In the genomic region with DNA sequence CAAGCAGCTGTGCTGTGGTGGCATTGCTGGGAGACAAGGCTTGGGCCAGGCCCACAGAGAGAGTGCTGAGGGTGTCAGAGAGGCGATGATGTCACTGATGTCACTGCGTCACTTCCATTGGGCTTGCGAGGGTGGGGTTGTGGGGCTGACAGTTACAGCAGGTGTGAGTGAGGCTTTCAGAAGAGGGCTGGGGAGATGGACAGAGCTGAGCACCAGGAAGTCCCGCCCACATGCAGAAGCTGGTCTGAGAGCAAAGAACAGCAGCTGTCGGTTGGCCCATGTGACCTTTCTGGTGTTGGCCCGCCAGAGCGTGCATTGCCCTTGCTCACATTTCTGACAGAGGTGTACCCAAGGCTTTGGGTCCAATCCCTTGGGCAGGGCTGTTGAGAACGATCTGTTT, we compare ENCODE assay signal across 9 mouse cellular contexts. TPM values are rescaled to one million over a fixed set of nuclear protein-coding genes. Genes with fewer than 3 reads are reported as not detected.
A peak's percentile ranks its signal among the peaks of the same experiment; 100 is the strongest.
DNase-seq lines count a peak whose midpoint lies in the region; ATAC-seq and TF ChIP-seq lines count a peak whose summit lies in the region.
"Had no signal": no experiment of that assay in that cellular context is flagged by ENCODE, and none has a peak within 500 bp of the region (broad histone marks: within the 10 kb centered on the region; RNA-seq: fewer than 3 reads in every experiment).

No protein-coding gene starts in this region.

- no peaks in the 10 kb centered on the region for H3K9me3 ChIP-seq in lung, embryonic 14.5 days (ENCODE audit: low read depth, low read length)
- H3K9me3 ChIP-seq in embryonic facial prominence, embryonic 15.5 days (replicated peaks): no peaks in the 10 kb centered on the region
- H3K9me3 ChIP-seq in liver, embryonic 13.5 days (replicated peaks): no peaks in the 10 kb centered on the region
- H3K9me3 ChIP-seq: hindbrain, embryonic 13.5 days had no signal

- H3K9ac ChIP-seq in lung, embryonic 14.5 days: no peak overlapping the region
- H3K9ac ChIP-seq in embryonic facial prominence, embryonic 15.5 days: no peak overlapping the region
- peak overlapping the region; percentile 70 for H3K9ac ChIP-seq in liver, embryonic 13.5 days
- H3K9ac ChIP-seq: forebrain, postnatal 0 days; hindbrain, embryonic 13.5 days had no signal

- 45% methylated on average over 8 of the region's 8 CpGs for WGBS in lung, embryonic 14.5 days
- whole genome bisulfite sequencing in embryonic facial prominence, embryonic 15.5 days: 60% methylated on average over 8 of the region's 8 CpGs
- 52% methylated on average over 8 of the region's 8 CpGs for WGBS in liver, embryonic 13.5 days (ENCODE audit: insufficient replicate concordance)

- no peaks in the 10 kb centered on the region for H3K4me1 ChIP-seq in lung, embryonic 14.5 days (ENCODE audit: insufficient read depth)
- no peaks in the 10 kb centered on the region for H3K4me1 ChIP-seq in embryonic facial prominence, embryonic 15.5 days
- H3K4me1 ChIP-seq in liver, embryonic 13.5 days (replicated peaks): peaks cover 68% of the 10 kb centered on the region

- peak; percentile 6 for DNase-seq in lung, embryonic 14.5 days
- DNase-seq in lung, postnatal 14 days: no peak
- DNase-seq in liver, embryonic 13.5 days: peak; percentile 76
- DNase-seq in thymus, postnatal 14 days: peak; percentile 80
- no peak for DNase-seq in layer of hippocampus, postnatal 14 days (ENCODE audit: low spot score in 2 of 2)
- no peak for DNase-seq in frontal cortex, postnatal 10 days (ENCODE audit: low spot score in 2 of 2)
- DNase-seq: forebrain, postnatal 0 days had no signal

- peaks cover 29% of the 10 kb centered on the region for H3K36me3 ChIP-seq in lung, embryonic 14.5 days (ENCODE audit: insufficient read depth)
- peaks cover 45% of the 10 kb centered on the region for H3K36me3 ChIP-seq in embryonic facial prominence, embryonic 15.5 days
- peaks cover 62% of the 10 kb centered on the region for H3K36me3 ChIP-seq in liver, embryonic 13.5 days

- no peak for TF ChIP-seq CTCF in lung, embryonic 14.5 days (IDR thresholded peaks at IDR 0.05; ENCODE audit: low read depth)

- H3K27me3 ChIP-seq in lung, embryonic 14.5 days (ENCODE audit: insufficient read depth, low read length): no peaks in the 10 kb centered on the region
- H3K27me3 ChIP-seq in embryonic facial prominence, embryonic 15.5 days: no peaks in the 10 kb centered on the region
- H3K27me3 ChIP-seq in liver, embryonic 13.5 days: no peaks in the 10 kb centered on the region
- H3K27me3 ChIP-seq: hindbrain, embryonic 13.5 days had no signal

- H3K27ac ChIP-seq in lung, embryonic 14.5 days (ENCODE audit: low read depth): no peak overlapping the region
- no peak overlapping the region for H3K27ac ChIP-seq in embryonic facial prominence, embryonic 15.5 days (replicated peaks)
- peak overlapping the region; percentile 92 for H3K27ac ChIP-seq in liver, embryonic 13.5 days
- H3K27ac ChIP-seq: hindbrain, embryonic 13.5 days had no signal

- H3K4me2 ChIP-seq in lung, embryonic 14.5 days: no peak overlapping the region
- H3K4me2 ChIP-seq in embryonic facial prominence, embryonic 15.5 days (replicated peaks): no peak overlapping the region
- H3K4me2 ChIP-seq in liver, embryonic 13.5 days: peak overlapping the region; percentile 80
- H3K4me2 ChIP-seq: hindbrain, embryonic 13.5 days had no signal

- no peak overlapping the region for H3K4me3 ChIP-seq in lung, embryonic 14.5 days (ENCODE audit: low read depth, low read length)
- H3K4me3 ChIP-seq in embryonic facial prominence, embryonic 15.5 days (replicated peaks): no peak overlapping the region
- H3K4me3 ChIP-seq in liver, embryonic 13.5 days (replicated peaks): peak overlapping the region; percentile 44
- H3K4me3 ChIP-seq: hindbrain, embryonic 13.5 days had no signal

- peak; percentile 44 for ATAC-seq in lung, embryonic 14.5 days (ENCODE audit: insufficient read depth)
- peak; percentile 59 for ATAC-seq in embryonic facial prominence, embryonic 15.5 days (ENCODE audit: insufficient number of reproducible peaks, low FRiP score, low TSS enrichment, low read depth)
- 0 out of 2 replicates have a peak, but pooled peaks have one; percentile 5 for ATAC-seq in liver, embryonic 13.5 days (ENCODE audit: low read depth)
- ATAC-seq: forebrain, postnatal 0 days had no signal

RNA-seq across cellular contexts. Expression of gene Rbm19, which starts 23.0 kb away (rescaled TPM):
- polyA plus RNA-seq in lung, embryonic 14.5 days (2014; fragmentation: Nextera tagmentation; extraction: Ambion mirVana): 23.0 and 26.9 TPM in 2 replicates
- 19.2 and 21.7 TPM in 2 replicates for polyA plus RNA-seq in embryonic facial prominence, embryonic 15.5 days (2015; fragmentation: Nextera tagmentation; extraction: Ambion mirVana)
- 18.4 and 19.4 TPM in 2 replicates for polyA plus RNA-seq in liver, embryonic 13.5 days (2015; fragmentation: Nextera tagmentation; extraction: Ambion mirVana)
- total RNA-seq in layer of hippocampus, postnatal 14 days (2021): 10 to 100 TPM; 20.3 to 23.9 TPM

Comparison
In these comparisons a context has a peak if more than half of its experiments do, and no peak if none do; other contexts are left out.
1. DNase-seq: peak in lung, embryonic 14.5 days (single experiment), liver, embryonic 13.5 days (single experiment) and thymus, postnatal 14 days (single experiment); none in lung, postnatal 14 days (single experiment), layer of hippocampus, postnatal 14 days (0 of 2) and frontal cortex, postnatal 10 days (0 of 2).
2. ATAC-seq: peak in every context shown above with its lines; median percentile 59 in embryonic facial prominence, embryonic 15.5 days; 44 in lung, embryonic 14.5 days; 5 in liver, embryonic 13.5 days.